Mouse (Mus musculus) MEL (cell line): ENCODE results near the gene Mybphl. TPM values are rescaled to one million over a fixed set of nuclear protein-coding genes. Genes with fewer than 3 reads are reported as not detected.

Experiments
- DNase-seq: peaks from one replicate; pipeline ENCODE4 v3.0.0; 2011; ENCODE audit warnings: low read depth, low spot score
- H3K27ac ChIP-seq: 2 replicates; pipeline ENCODE4 v1.5.1; 2012; ENCODE audit warnings: low read depth, mild to moderate bottlenecking, control low read depth, low read length, moderate library complexity; ENCODE audit not compliant: control insufficient read depth
- H3K27me3 ChIP-seq, 2 experiments: fragments of 150-350 bp in 1 of 2; sonication (generic) in 1 of 2; 2 replicates each; pipeline ENCODE4 v1.6.1; 2012; ENCODE audit warnings: low read length in 2 of 2, mild to moderate bottlenecking in 2 of 2, improper control_type of control experiment in 1 of 2, moderate library complexity in 1 of 2; ENCODE audit not compliant: insufficient read depth in 2 of 2, control insufficient read depth in 1 of 2
- H3K36me3 ChIP-seq, 2 experiments: 2 replicates each; pipeline ENCODE4 v1.6.1; 2012 to 2014; ENCODE audit warnings: low read length in 2 of 2, improper control_type of control experiment in 1 of 2, inconsistent platforms in 1 of 2, mild to moderate bottlenecking in 1 of 2; ENCODE audit not compliant: insufficient read depth in 2 of 2, control insufficient read depth in 1 of 2
- H3K4me1 ChIP-seq, 2 experiments: fragments of 150-350 bp in 1 of 2; sonication (generic) in 1 of 2; 2 replicates each; pipeline ENCODE4 v1.6.1; 2012; ENCODE audit warnings: low read length in 2 of 2, improper control_type of control experiment in 1 of 2, mild to moderate bottlenecking in 1 of 2; ENCODE audit not compliant: insufficient read depth in 2 of 2, control insufficient read depth in 1 of 2
- H3K4me3 ChIP-seq, 2 experiments: fragments of 150-350 bp in 1 of 2; sonication (generic) in 1 of 2; 2 replicates each; pipeline ENCODE4 v1.5.1; 2012; ENCODE audit warnings: low read depth in 2 of 2, low read length in 2 of 2, mild to moderate bottlenecking in 2 of 2, moderate library complexity in 2 of 2, control low read depth in 1 of 2, improper control_type of control experiment in 1 of 2; ENCODE audit not compliant: control insufficient read depth in 1 of 2, insufficient read depth in 1 of 2
- H3K79me2 ChIP-seq: 2 replicates; pipeline ENCODE4 v1.6.1; 2012; ENCODE audit warnings: mild to moderate bottlenecking, low read length, moderate library complexity; ENCODE audit not compliant: control insufficient read depth, poor library complexity, insufficient read depth
- H3K9ac ChIP-seq: 2 replicates; pipeline ENCODE4 v1.6.1; 2012; ENCODE audit warnings: low read depth, mild to moderate bottlenecking, control low read depth, low read length, moderate library complexity; ENCODE audit not compliant: control insufficient read depth, poor library complexity, severe bottlenecking
- H3K9me3 ChIP-seq: fragments of 150-350 bp; sonication (generic); replicated peaks from 2 replicates; pipeline ENCODE4 v1.6.1; 2012; ENCODE audit warnings: mild to moderate bottlenecking, low read length, improper control_type of control experiment, moderate library complexity; ENCODE audit not compliant: insufficient read depth
- BHLHE40 ChIP-seq: IDR thresholded peaks from 2 replicates; pipeline ENCODE4 v1.6.1; 2012; ENCODE audit warnings: low read depth, mild to moderate bottlenecking, inconsistent platforms, low read length, improper control_type of control experiment, borderline replicate concordance
- CHD1 ChIP-seq: IDR thresholded peaks from 2 replicates; pipeline ENCODE4 v1.6.1; 2012; ENCODE audit warnings: low read depth, mild to moderate bottlenecking, inconsistent platforms, low read length, improper control_type of control experiment
- CHD2 ChIP-seq: IDR thresholded peaks from 2 replicates; pipeline ENCODE4 v1.6.1; 2011; ENCODE audit warnings: low read length, improper control_type of control experiment
- CTCF ChIP-seq, 3 experiments: IDR thresholded peaks in 2 of 3; conservative IDR thresholded peaks in 1 of 3; 2 replicates each; pipeline ENCODE4 v1.5.1; 2011 to 2012; ENCODE audit warnings: low read length in 3 of 3, low read depth in 2 of 3, mild to moderate bottlenecking in 2 of 3, improper control_type of control experiment in 1 of 3, inconsistent platforms in 1 of 3, mixed read lengths in 1 of 3, moderate library complexity in 1 of 3; ENCODE audit not compliant: control insufficient read depth in 1 of 3, insufficient read depth in 1 of 3, poor library complexity in 1 of 3, severe bottlenecking in 1 of 3
- E2F4 ChIP-seq: IDR thresholded peaks from 2 replicates; pipeline ENCODE4 v1.6.1; 2011; ENCODE audit warnings: low read depth, low read length, improper control_type of control experiment, borderline replicate concordance
- ELF1 ChIP-seq: IDR thresholded peaks from 2 replicates; pipeline ENCODE4 v1.6.1; 2014; ENCODE audit warnings: low read depth, mild to moderate bottlenecking, inconsistent platforms, low read length, improper control_type of control experiment, moderate library complexity
- EP300 ChIP-seq, 2 experiments: IDR thresholded peaks; 2 replicates each; pipeline ENCODE4 v1.6.1; 2011; ENCODE audit warnings: improper control_type of control experiment in 2 of 2, low read length in 2 of 2, low read depth in 1 of 2, mild to moderate bottlenecking in 1 of 2
- ETS1 ChIP-seq: IDR thresholded peaks from 2 replicates; pipeline ENCODE4 v1.6.1; 2012; ENCODE audit warnings: low read depth, mild to moderate bottlenecking, inconsistent platforms, low read length, improper control_type of control experiment, moderate library complexity
- GABPA ChIP-seq: IDR thresholded peaks from 2 replicates; pipeline ENCODE4 v1.6.1; 2012; ENCODE audit warnings: low read depth, mild to moderate bottlenecking, inconsistent platforms, low read length, improper control_type of control experiment, moderate library complexity
- GATA1 ChIP-seq: IDR thresholded peaks from 2 replicates; pipeline ENCODE4 v1.6.1; 2011; ENCODE audit warnings: low read depth, low read length, improper control_type of control experiment
- HCFC1 ChIP-seq: IDR thresholded peaks from 2 replicates; pipeline ENCODE4 v1.6.1; 2012; ENCODE audit warnings: low read depth, mild to moderate bottlenecking, inconsistent platforms, low read length, improper control_type of control experiment, moderate library complexity
- JUND ChIP-seq: IDR thresholded peaks from 2 replicates; pipeline ENCODE4 v1.6.1; 2011; ENCODE audit warnings: low read depth, mild to moderate bottlenecking, improper control_type of control experiment, low read length
- KAT2A ChIP-seq: conservative IDR thresholded peaks from 2 replicates; pipeline ENCODE4 v1.6.1; 2012; ENCODE audit warnings: low read depth, low read length, improper control_type of control experiment, inconsistent platforms
- MAFK ChIP-seq: IDR thresholded peaks from 2 replicates; pipeline ENCODE4 v1.6.1; 2011; ENCODE audit warnings: low read depth, mild to moderate bottlenecking, low read length, improper control_type of control experiment, borderline replicate concordance
- MAX ChIP-seq: IDR thresholded peaks from 2 replicates; pipeline ENCODE4 v1.6.1; 2011; ENCODE audit warnings: low read length, improper control_type of control experiment
- MAZ ChIP-seq: IDR thresholded peaks from 2 replicates; pipeline ENCODE4 v1.6.1; 2012; ENCODE audit warnings: low read depth, mild to moderate bottlenecking, inconsistent platforms, low read length, improper control_type of control experiment
- MEF2A ChIP-seq: IDR thresholded peaks from 2 replicates; pipeline ENCODE4 v1.6.1; 2014; ENCODE audit warnings: low read depth, mild to moderate bottlenecking, inconsistent platforms, low read length, improper control_type of control experiment; ENCODE audit not compliant: poor library complexity, insufficient replicate concordance, severe bottlenecking; ENCODE audit errors: extremely low read depth
- MXI1 ChIP-seq: IDR thresholded peaks from 2 replicates; pipeline ENCODE4 v1.6.1; 2011; ENCODE audit warnings: mild to moderate bottlenecking, low read depth, low read length, improper control_type of control experiment
- MYB ChIP-seq: IDR thresholded peaks from 2 replicates; pipeline ENCODE4 v1.6.1; 2011; ENCODE audit warnings: mild to moderate bottlenecking, low read depth, low read length, improper control_type of control experiment
- MYC ChIP-seq: IDR thresholded peaks from 2 replicates; pipeline ENCODE4 v1.6.1; 2011; ENCODE audit warnings: low read depth, mild to moderate bottlenecking, low read length, improper control_type of control experiment, moderate library complexity
- NRF1 ChIP-seq: IDR thresholded peaks from 2 replicates; pipeline ENCODE4 v1.6.1; 2014; ENCODE audit warnings: low read depth, mild to moderate bottlenecking, inconsistent platforms, low read length, improper control_type of control experiment, moderate library complexity; ENCODE audit not compliant: poor library complexity, insufficient read depth, severe bottlenecking
- POLR2A ChIP-seq, 2 experiments: IDR thresholded peaks; 2 replicates each; pipeline ENCODE4 v1.6.1; 2011 to 2012; ENCODE audit warnings: low read length in 2 of 2, mild to moderate bottlenecking in 2 of 2, control low read depth in 1 of 2, improper control_type of control experiment in 1 of 2, low read depth in 1 of 2, moderate library complexity in 1 of 2; ENCODE audit not compliant: control insufficient read depth in 1 of 2, insufficient read depth in 1 of 2, poor library complexity in 1 of 2
- POLR2AphosphoS2 ChIP-seq: IDR thresholded peaks from 2 replicates; pipeline ENCODE4 v1.6.1; 2011; ENCODE audit warnings: low read length, improper control_type of control experiment
- POLR2AphosphoS5 ChIP-seq: IDR thresholded peaks from 2 replicates; pipeline ENCODE4 v1.6.1; 2012; ENCODE audit warnings: low read depth, borderline replicate concordance, mild to moderate bottlenecking, inconsistent platforms, low read length, moderate library complexity, mixed read lengths
- RAD21 ChIP-seq: IDR thresholded peaks from 2 replicates; pipeline ENCODE4 v1.6.1; 2011; ENCODE audit warnings: mild to moderate bottlenecking, low read depth, low read length, improper control_type of control experiment
- RCOR1 ChIP-seq: IDR thresholded peaks from 2 replicates; pipeline ENCODE4 v1.6.1; 2012; ENCODE audit warnings: low read depth, mild to moderate bottlenecking, inconsistent platforms, low read length, improper control_type of control experiment
- SIN3A ChIP-seq: IDR thresholded peaks from 2 replicates; pipeline ENCODE4 v1.6.1; 2012; ENCODE audit warnings: low read length, improper control_type of control experiment, inconsistent platforms
- SMC3 ChIP-seq: IDR thresholded peaks from 2 replicates; pipeline ENCODE4 v1.6.1; 2011; ENCODE audit warnings: low read depth, low read length, improper control_type of control experiment
- TAL1 ChIP-seq: IDR thresholded peaks from 2 replicates; pipeline ENCODE4 v1.6.1; 2012; ENCODE audit warnings: mild to moderate bottlenecking, inconsistent platforms, low read length, moderate library complexity, mixed read lengths
- TBP ChIP-seq: IDR thresholded peaks from 2 replicates; pipeline ENCODE4 v1.8.0; 2011; ENCODE audit warnings: low read depth, low read length, improper control_type of control experiment
- TCF12 ChIP-seq: IDR thresholded peaks from 2 replicates; pipeline ENCODE4 v1.6.1; 2014; ENCODE audit warnings: low read depth, mild to moderate bottlenecking, inconsistent platforms, low read length, improper control_type of control experiment, moderate library complexity
- UBTF ChIP-seq: IDR thresholded peaks from 2 replicates; pipeline ENCODE4 v1.6.1; 2012; ENCODE audit warnings: low read depth, mild to moderate bottlenecking, inconsistent platforms, low read length, improper control_type of control experiment, moderate library complexity, borderline replicate concordance; ENCODE audit not compliant: insufficient read depth
- USF1 ChIP-seq: IDR thresholded peaks from 2 replicates; pipeline ENCODE4 v1.6.1; 2014; ENCODE audit warnings: low read depth, mild to moderate bottlenecking, inconsistent platforms, low read length, improper control_type of control experiment, moderate library complexity
- USF2 ChIP-seq, 2 experiments: IDR thresholded peaks; 2 replicates each; pipeline ENCODE4 v1.6.1; 2011 to 2012; ENCODE audit warnings: improper control_type of control experiment in 2 of 2, low read length in 2 of 2, borderline replicate concordance in 1 of 2, inconsistent platforms in 1 of 2, low read depth in 1 of 2, mild to moderate bottlenecking in 1 of 2; ENCODE audit not compliant: insufficient read depth in 1 of 2
- ZC3H11A ChIP-seq: IDR thresholded peaks from 2 replicates; pipeline ENCODE4 v1.6.1; 2012; ENCODE audit warnings: low read depth, mild to moderate bottlenecking, inconsistent platforms, low read length, improper control_type of control experiment
- ZKSCAN1 ChIP-seq: IDR thresholded peaks from 2 replicates; pipeline ENCODE4 v1.6.1; 2012; ENCODE audit warnings: low read depth, mild to moderate bottlenecking, inconsistent platforms, low read length, improper control_type of control experiment, moderate library complexity
- ZMIZ1 ChIP-seq: IDR thresholded peaks from 2 replicates; pipeline ENCODE4 v1.6.1; 2012; ENCODE audit warnings: low read depth, mild to moderate bottlenecking, inconsistent platforms, low read length, improper control_type of control experiment, moderate library complexity
- ZNF384 ChIP-seq: IDR thresholded peaks from 2 replicates; pipeline ENCODE4 v1.6.1; 2012; ENCODE audit warnings: low read depth, mild to moderate bottlenecking, inconsistent platforms, low read length, improper control_type of control experiment
- polyA plus RNA-seq, 2 experiments: library from polyadenylated mRNA; stranded (reverse) in 1 of 2; unstranded in 1 of 2; fragments of >175 nt in 1 of 2; fragments of >200 nt in 1 of 2; gene quantifications; 2 replicates each; pipeline versions ENCODE4 v1.2.1 to v1.2.4; 2012; ENCODE audit warnings: low replicate concordance in 2 of 2, low read depth in 1 of 2; ENCODE audit not compliant: insufficient read length in 2 of 2, insufficient read depth in 1 of 2, missing spikeins in 1 of 2
- total RNA-seq: library from RNA; depleted of rRNA; stranded (reverse); fragments of 300-350 nt; gene quantifications from 2 replicates; pipeline ENCODE4 v1.2.3, GENCODE M21; 2012

The Mybphl gene
- total and polyA plus RNA-seq, 3 experiments, result not detected

GRCm38 (mm10) chr3:108368721-108369120 lies 4.0 kb downstream of the Mybphl start:
- H3K9me3 ChIP-seq, result no peaks in the 10 kb centered on the region
- no peak overlapping the region for H3K27ac ChIP-seq
- no peak for TF ChIP-seq RAD21
- TF ChIP-seq ZC3H11A, result no peak
- TF ChIP-seq MAFK, result no peak
- no peak for TF ChIP-seq CHD1
- TF ChIP-seq EP300 (IDR thresholded peaks at IDR 0.05; ENCODE audit: low read depth in 1 of 2, low read length in 2 of 2), result 0 out of 4 replicates have a peak, but pooled peaks of 1 of the 2 experiments have one; percentile 15
- peak; percentile 41; the same call in 1 of the 2 replicates for TF ChIP-seq BHLHE40
- peak; percentile 86 for TF ChIP-seq ETS1
- no peak for TF ChIP-seq CHD2
- TF ChIP-seq MYB, result no peak
- no peak for TF ChIP-seq POLR2AphosphoS2
- no peak for TF ChIP-seq JUND
- no peak for TF ChIP-seq TBP
- TF ChIP-seq USF2 (IDR thresholded peaks at IDR 0.05; ENCODE audit: borderline replicate concordance in 1 of 2, insufficient read depth in 1 of 2, low read depth in 1 of 2, low read length in 2 of 2), result peak in 1 of 2 experiments; percentile 54; a peak in 1 of 4 replicates
- TF ChIP-seq RCOR1, result no peak
- no peak for TF ChIP-seq MAX
- no peak for TF ChIP-seq HCFC1
- peak; percentile 26; the same call in 1 of the 2 replicates for TF ChIP-seq TAL1
- no peak for TF ChIP-seq GABPA
- no peak for TF ChIP-seq UBTF
- no peak for TF ChIP-seq NRF1
- TF ChIP-seq TCF12, result peak; percentile 30; the same call in 1 of the 2 replicates
- TF ChIP-seq CTCF (IDR thresholded peaks at IDR 0.05 in 2 of 3, conservative IDR thresholded peaks at IDR 0.05 in 1 of 3; ENCODE audit: control insufficient read depth in 1 of 3, insufficient read depth in 1 of 3, low read depth in 2 of 3, low read length in 3 of 3, poor library complexity in 1 of 3, severe bottlenecking in 1 of 3), result no peak
- TF ChIP-seq ELF1, result no peak
- TF ChIP-seq KAT2A, result no peak
- TF ChIP-seq ZKSCAN1, result no peak
- TF ChIP-seq MEF2A, result no peak
- no peak for TF ChIP-seq MXI1
- no peak for TF ChIP-seq MYC
- no peak for TF ChIP-seq ZNF384
- TF ChIP-seq SIN3A, result no peak
- no peak for TF ChIP-seq SMC3
- no peak for TF ChIP-seq POLR2A (IDR thresholded peaks at IDR 0.05; ENCODE audit: control insufficient read depth in 1 of 2, insufficient read depth in 1 of 2, low read depth in 1 of 2, low read length in 2 of 2, poor library complexity in 1 of 2)
- no peak for TF ChIP-seq POLR2AphosphoS5
- peak; percentile 46; the same call in 1 of the 2 replicates for TF ChIP-seq GATA1
- TF ChIP-seq USF1, result peak; percentile 91
- TF ChIP-seq ZMIZ1, result no peak
- TF ChIP-seq E2F4, result no peak
- no peak for TF ChIP-seq MAZ

More at GRCm38 (mm10) chr3:108368721-108369120, 4.0 kb downstream of the Mybphl start:
- H3K27me3 ChIP-seq, result no peaks in the 10 kb centered on the region
- H3K4me1 ChIP-seq, result peaks cover 10 to 21% of the 10 kb centered on the region in 2 experiments
- no peaks in the 10 kb centered on the region for H3K79me2 ChIP-seq
- peak; percentile 50 for DNase-seq
- peak overlapping the region in 1 of 2 experiments; percentile 3; a peak in 1 of 4 replicates for H3K4me3 ChIP-seq
- no peak overlapping the region for H3K9ac ChIP-seq
- peaks cover 0 to 10% of the 10 kb centered on the region in 2 experiments; a peak in 2 of 4 replicates for H3K36me3 ChIP-seq
